Mouse (Mus musculus): ENCODE data around the gene Irx3. TPM values are rescaled to one million over a fixed set of nuclear protein-coding genes. Genes with fewer than 3 reads are reported as not detected.

The Irx3 gene
- total RNA-seq, 4 experiments from 2014 or later = 0.23 to 0.71 (median 0.47) TPM

- DNase-seq (ENCODE audit: low spot score in 2 of 2) = no peak
Observed at GRCm38 (mm10) chr8:91801241-91801811, 541 bp downstream of the Irx3 start.

GRCm38 (mm10) chr8:91800523-91801240, 1.2 kb downstream of the Irx3 start:
- DNase-seq (ENCODE audit: low spot score in 2 of 2) = no peak

GRCm38 (mm10) chr8:91799681-91800522, 2.0 kb downstream of the Irx3 start:
- DNase-seq (ENCODE audit: low spot score in 2 of 2) = no peak

- no peak for DNase-seq (ENCODE audit: low spot score in 2 of 2)
Observed at GRCm38 (mm10) chr8:91799016-91799581, 2.8 kb downstream of the Irx3 start.

- DNase-seq (ENCODE audit: low spot score in 2 of 2) = no peak
Observed at GRCm38 (mm10) chr8:91797626-91798271, 4.1 kb downstream of the Irx3 start.

GRCm38 (mm10) chr8:91793846-91794245, 8.0 kb downstream of the Irx3 start:
- DNase-seq (ENCODE audit: low spot score in 2 of 2) = no peak

GRCm38 (mm10) chr8:91787194-91787895, 14.5 kb downstream of the Irx3 start:
- no peak for DNase-seq (ENCODE audit: low spot score in 2 of 2)

- DNase-seq (ENCODE audit: low spot score in 2 of 2) = no peak
Observed at GRCm38 (mm10) chr8:91782940-91783339, 18.9 kb downstream of the Irx3 start.

GRCm38 (mm10) chr8:91782201-91782600, 19.7 kb downstream of the Irx3 start:
- DNase-seq (ENCODE audit: low spot score in 2 of 2) = no peak

GRCm38 (mm10) chr8:91780648-91781047, 21.2 kb downstream of the Irx3 start:
- DNase-seq (ENCODE audit: low spot score in 2 of 2) = no peak

GRCm38 (mm10) chr8:91768857-91769256, 33.0 kb downstream of the Irx3 start:
- no peak for DNase-seq (ENCODE audit: low spot score in 2 of 2)

GRCm38 (mm10) chr8:91765411-91766034, 36.3 kb downstream of the Irx3 start:
- no peak for DNase-seq (ENCODE audit: low spot score in 2 of 2)

- no peak for DNase-seq (ENCODE audit: low spot score in 2 of 2)
Observed at GRCm38 (mm10) chr8:91755566-91755965, 46.3 kb downstream of the Irx3 start.

GRCm38 (mm10) chr8:91755062-91755461, 46.8 kb downstream of the Irx3 start:
- no peak for DNase-seq (ENCODE audit: low spot score in 2 of 2)

GRCm38 (mm10) chr8:91750794-91751125, 51.1 kb downstream of the Irx3 start:
- no peak for DNase-seq (ENCODE audit: low spot score in 2 of 2)

- no peak for DNase-seq (ENCODE audit: low spot score in 2 of 2)
Observed at GRCm38 (mm10) chr8:91750096-91750793, 51.6 kb downstream of the Irx3 start.

- DNase-seq (ENCODE audit: low spot score in 2 of 2) = peak in 1 of 2 experiments; percentile 14
Observed at GRCm38 (mm10) chr8:91749412-91749811, 52.5 kb downstream of the Irx3 start.

All from layer of hippocampus, adult 8-10 months (tissue).